Mouse (Mus musculus): ENCODE measurements around the gene Txndc15. TPM values are rescaled to one million over a fixed set of nuclear protein-coding genes. Genes with fewer than 3 reads are reported as not detected.

The Txndc15 gene
- 16.9 and 38.0 TPM in 2 replicates for polyA plus RNA-seq (2012; ENCODE audit: low replicate concordance)

GRCm38 (mm10) chr13:55714501-55715166 is at the start of gene Txndc15:
Gene Txndc15 (plus strand): TSS chr13:55714650.

DNA sequence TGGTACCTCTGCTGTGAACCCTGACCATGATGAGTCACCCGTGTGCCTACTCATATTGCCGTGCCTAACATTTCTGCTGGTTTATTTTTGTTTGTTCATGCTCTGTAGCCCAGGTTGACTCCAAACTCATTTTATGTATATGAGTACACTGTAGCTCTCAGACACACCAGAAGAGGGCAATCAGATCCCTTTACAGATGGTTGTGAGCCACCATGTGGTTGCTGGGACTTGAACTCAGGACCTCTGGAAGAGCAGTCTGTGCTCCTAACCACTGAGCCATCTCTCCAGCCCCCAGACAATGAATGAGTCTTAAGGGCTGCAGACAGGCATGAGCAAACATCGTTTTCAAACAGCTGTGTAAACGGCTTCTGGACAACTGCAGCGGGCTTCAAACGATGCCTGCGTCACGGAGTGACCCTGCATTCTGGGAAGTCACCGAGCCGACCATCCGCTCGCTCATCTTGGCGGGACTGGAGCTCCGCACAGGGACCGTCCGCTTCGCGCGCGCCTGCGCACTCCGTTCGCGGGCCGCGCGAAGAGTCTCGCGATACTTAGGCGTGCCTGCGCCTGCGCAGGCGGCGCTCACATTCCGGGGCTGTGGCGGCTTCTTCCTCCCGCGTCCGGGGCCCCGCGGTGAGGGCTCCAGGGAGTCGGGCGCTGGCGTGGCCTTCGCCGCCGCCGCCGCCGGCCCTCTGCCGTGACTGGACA is 21.8 kb upstream of the Txndc15 start, which contains the start of gene B230219D22Rik:
TSS of gene B230219D22Rik (plus strand) at position 590 of the 708 bp plus-strand sequence.

DNA sequence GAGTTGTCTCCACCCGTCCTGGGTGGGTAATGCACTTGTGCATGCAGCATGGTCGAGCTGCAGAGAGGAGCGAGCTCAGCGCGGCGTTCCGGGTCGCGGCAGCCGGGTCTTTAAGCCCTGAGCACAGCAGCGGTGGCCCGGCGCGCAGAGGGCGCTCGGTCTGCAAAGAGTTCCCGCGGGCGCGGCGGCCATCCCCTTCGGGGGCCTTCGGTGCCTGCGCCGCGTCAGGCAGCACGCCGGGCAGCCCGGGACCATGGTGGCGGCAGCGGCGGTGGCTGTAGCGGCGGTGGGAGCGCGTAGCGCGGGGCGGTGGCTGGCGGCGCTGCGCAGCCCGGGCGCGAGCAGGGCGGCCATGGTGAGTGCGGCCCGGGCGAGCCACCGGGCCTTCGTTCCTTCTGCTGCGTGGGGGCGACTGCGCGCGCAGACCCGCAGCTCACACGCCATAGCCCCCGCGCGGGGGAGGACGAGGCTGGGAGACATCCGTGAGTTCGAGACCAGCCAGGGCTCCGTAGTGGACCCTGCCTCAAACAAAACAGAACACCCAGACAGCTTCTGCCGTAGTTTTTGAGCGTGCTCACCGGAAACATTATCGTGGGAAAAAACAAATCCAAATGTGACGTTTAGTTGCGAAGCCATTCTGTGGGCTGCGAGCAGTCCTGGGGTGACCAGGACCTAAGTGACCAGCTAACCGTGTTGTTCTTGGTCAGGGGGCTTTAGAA is 12.8 kb downstream of the Txndc15 start, which contains the start of gene Pcbd2:
TSS of gene Pcbd2 (plus strand) at position 249 of the 719 bp plus-strand sequence.

Other genes with a start within 250 kb of the Txndc15 start
- 7.9 and 12.5 TPM in 2 replicates for gene Dbn1, start 226.5 kb upstream of the Txndc15 start, polyA plus RNA-seq (2012; ENCODE audit: low replicate concordance)
- gene Pdlim7, start 201.0 kb upstream of the Txndc15 start, polyA plus RNA-seq (2012; ENCODE audit: low replicate concordance) = 67.1 and 113 TPM in 2 replicates
- gene Dok3, start 185.4 kb upstream of the Txndc15 start, polyA plus RNA-seq (2012; ENCODE audit: low replicate concordance) = 740 and 1,822 TPM in 2 replicates
- gene Ddx41, start 178.0 kb upstream of the Txndc15 start, polyA plus RNA-seq (2012; ENCODE audit: low replicate concordance) = 103 and 109 TPM in 2 replicates
- gene Fam193b, start 143.5 kb upstream of the Txndc15 start, polyA plus RNA-seq (2012; ENCODE audit: low replicate concordance) = 114 and 272 TPM in 2 replicates
- 85.5 and 140 TPM in 2 replicates for gene Tmed9, start 140.9 kb upstream of the Txndc15 start, polyA plus RNA-seq (2012; ENCODE audit: low replicate concordance)
- gene B4galt7, start 114.8 kb upstream of the Txndc15 start, polyA plus RNA-seq (2012; ENCODE audit: low replicate concordance) = 29.7 and 36.1 TPM in 2 replicates
- gene Caml, start 91.6 kb upstream of the Txndc15 start, polyA plus RNA-seq (2012; ENCODE audit: low replicate concordance) = 19.9 and 30.4 TPM in 2 replicates
- 16.8 and 28.2 TPM in 2 replicates for gene Ddx46, start 79.6 kb upstream of the Txndc15 start, polyA plus RNA-seq (2012; ENCODE audit: low replicate concordance)
- 20.4 and 22.0 TPM in 2 replicates for gene B230219D22Rik, start 21.5 kb upstream of the Txndc15 start, polyA plus RNA-seq (2012; ENCODE audit: low replicate concordance)
- 27.3 and 39.0 TPM in 2 replicates for gene Pcbd2, start 12.7 kb downstream of the Txndc15 start, polyA plus RNA-seq (2012; ENCODE audit: low replicate concordance)
- gene Catsper3, start 69.9 kb downstream of the Txndc15 start, polyA plus RNA-seq (2012; ENCODE audit: low replicate concordance) = not detected in 2 replicates
- not detected in 2 replicates for gene Pitx1, start 121.5 kb downstream of the Txndc15 start, polyA plus RNA-seq (2012; ENCODE audit: low replicate concordance)